Mouse (Mus musculus): ENCODE results near the gene Mfsd12.
A peak's percentile ranks its signal among the peaks of the same experiment; 100 is the strongest.

DNA sequence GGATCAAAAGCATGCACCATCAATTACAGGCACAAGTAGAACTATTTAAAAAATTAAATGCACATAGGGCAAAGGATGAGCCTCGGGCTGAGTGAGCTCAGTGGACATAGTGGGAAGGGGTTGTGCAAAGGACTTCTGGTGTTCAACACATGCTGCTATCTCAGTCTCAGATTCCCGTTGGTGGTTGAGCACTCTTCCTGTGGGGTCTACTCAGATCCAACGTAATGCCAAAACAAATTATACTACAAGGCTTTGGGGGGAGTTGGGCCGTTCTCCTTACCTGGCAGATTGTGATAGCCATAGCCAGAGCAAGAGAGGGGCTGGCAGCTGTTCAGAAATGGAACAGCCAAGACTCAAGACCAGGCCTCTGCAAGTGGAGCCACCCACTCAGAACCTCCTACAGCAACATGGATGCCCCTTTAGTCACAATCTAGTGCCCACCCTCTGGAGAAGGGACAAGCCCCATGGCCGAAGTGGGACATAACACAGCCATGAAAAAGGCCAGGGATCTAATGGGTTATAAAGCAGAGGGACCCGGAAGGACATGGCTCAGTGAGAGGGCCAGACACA lies 22.6 kb downstream of the Mfsd12 start:
- TF ChIP-seq EP300 (IDR thresholded peaks at IDR 0.05; ENCODE audit: low read depth in 1 of 2, low read length in 2 of 2) (peak in 1 of 2 experiments; percentile 51; a peak in 2 of 4 replicates), SMC3 (IDR thresholded peaks at IDR 0.05; ENCODE audit: low read depth, low read length) (no peak), POLR2A (IDR thresholded peaks at IDR 0.05; ENCODE audit: control insufficient read depth in 1 of 2, insufficient read depth in 1 of 2, low read depth in 1 of 2, low read length in 2 of 2, poor library complexity in 1 of 2) (no peak), TBP (IDR thresholded peaks at IDR 0.05; ENCODE audit: low read depth, low read length) (no peak)

All from MEL (cell line).